Mouse (Mus musculus) cerebellum, adult 2 months (tissue): ENCODE data around the gene Recql5. TPM values are rescaled to one million over a fixed set of nuclear protein-coding genes. Genes with fewer than 3 reads are reported as not detected.

ENCODE experiments used
- DNase-seq, 2 experiments: peaks; one replicate each; pipeline ENCODE4 v3.0.0; 2021
- H3K27ac ChIP-seq: fragments of 200-500 bp; 2 replicates; pipeline ENCODE4 v1.5.1; 2012; ENCODE audit warnings: low read length, control low read depth, inconsistent platforms; ENCODE audit not compliant: insufficient read depth
- H3K27me3 ChIP-seq: fragments of 200-500 bp; 2 replicates; pipeline ENCODE4 v1.6.1; 2012; ENCODE audit warnings: inconsistent platforms, mild to moderate bottlenecking, low read length, moderate library complexity; ENCODE audit not compliant: control insufficient read depth, insufficient read depth
- H3K4me1 ChIP-seq: fragments of 200-500 bp; 2 replicates; pipeline ENCODE4 v1.6.1; 2011; ENCODE audit warnings: low read length; ENCODE audit not compliant: control insufficient read depth, insufficient read depth
- H3K4me3 ChIP-seq: fragments of 200-500 bp; replicated peaks from 2 replicates; pipeline ENCODE3; 2011; ENCODE audit warnings: mild to moderate bottlenecking, low read depth, low read length, control low read depth; ENCODE audit not compliant: insufficient read depth
- CTCF ChIP-seq: fragments of 200-500 bp; IDR thresholded peaks from 2 replicates; pipeline ENCODE4 v1.5.1; 2011; ENCODE audit warnings: low read depth, mild to moderate bottlenecking, control low read depth, low read length, moderate library complexity, borderline replicate concordance; ENCODE audit not compliant: insufficient read depth
- POLR2A ChIP-seq: fragments of 200-500 bp; IDR thresholded peaks from 2 replicates; pipeline ENCODE4 v1.6.1; 2011; ENCODE audit warnings: low read length, control low read depth, borderline replicate concordance; ENCODE audit not compliant: insufficient read depth
- WGBS: fragments of 180-500 bp; shearing (Covaris S2); methylation state at CpG from one replicate; pipeline ENCODE4 v1.1.7; 2018; 5-methylcytosine and 5-hydroxymethylcytosine counted together
- polyA plus RNA-seq: library from polyadenylated mRNA; depleted of rRNA; stranded (reverse); fragments of >200 nt; gene quantifications from 2 replicates; pipeline ENCODE4 v1.2.3, GENCODE M21; 2012

Gene Recql5
- polyA plus RNA-seq, 1 experiment = 24.7 TPM

DNA sequence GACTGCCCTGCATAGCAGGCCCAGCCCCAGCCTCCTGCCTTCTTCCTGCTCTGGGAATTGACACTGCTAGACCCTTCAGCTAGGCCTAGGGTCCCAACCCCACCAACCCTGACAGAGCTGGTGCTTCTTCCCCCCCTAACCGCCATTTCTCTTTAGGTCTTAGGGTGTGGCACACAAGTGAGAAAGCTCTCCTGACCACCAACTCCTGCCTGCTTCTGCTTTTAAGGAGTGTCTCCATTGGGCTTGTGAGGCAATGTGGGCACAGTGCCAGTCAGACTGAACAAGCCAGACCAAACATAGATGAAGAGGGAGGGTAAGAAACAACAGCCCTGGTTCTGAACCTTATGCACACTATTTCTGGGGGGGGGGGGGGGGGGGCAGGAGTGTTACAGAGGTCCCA, 30.4 kb downstream of the Recql5 start:
- Histone ChIP-seq H3K27ac (no peak overlapping the region), H3K4me3 (no peak overlapping the region), H3K4me1 (no peaks in the 10 kb centered on the region), H3K27me3 (no peaks in the 10 kb centered on the region)
- no peak for TF ChIP-seq POLR2A
- no peak for TF ChIP-seq CTCF
- WGBS = 95% methylated on average over 1 of the region's 1 CpGs
- DNase-seq = no peak

DNA sequence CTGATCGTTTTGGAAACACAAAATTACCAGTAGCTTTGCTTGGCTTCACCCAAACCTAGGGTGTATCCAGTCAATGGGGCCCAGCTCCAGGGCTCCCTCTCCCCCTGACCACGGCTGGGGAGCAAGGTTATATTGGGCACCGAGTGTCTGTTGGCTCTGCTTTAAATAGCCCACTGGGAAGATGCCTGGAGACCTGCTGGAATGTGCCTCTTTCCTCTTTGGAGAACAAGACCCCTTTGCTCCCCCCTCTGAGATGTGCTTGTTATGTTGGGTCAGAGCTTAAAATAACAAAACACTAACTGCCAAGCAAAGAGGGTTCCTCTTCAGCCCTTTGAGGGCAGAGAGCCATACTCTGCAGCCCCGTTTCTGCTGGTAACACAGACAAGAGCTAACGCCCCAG, 31.1 kb downstream of the Recql5 start:
- TF ChIP-seq POLR2A (no peak), CTCF (no peak)
- DNase-seq = no peak
- Histone ChIP-seq H3K27me3 (no peaks in the 10 kb centered on the region), H3K4me1 (no peaks in the 10 kb centered on the region), H3K4me3 (no peak overlapping the region), H3K27ac (no peak overlapping the region)
- WGBS = 80% methylated on average over 5 of the region's 5 CpGs

- Histone ChIP-seq H3K4me1 (no peaks in the 10 kb centered on the region), H3K27ac (no peak overlapping the region), H3K4me3 (no peak overlapping the region), H3K27me3 (no peaks in the 10 kb centered on the region)
- 92% methylated on average over 9 of the region's 9 CpGs for WGBS
- TF ChIP-seq CTCF (no peak), POLR2A (no peak)
- no peak for DNase-seq
Observed at GRCm38 (mm10) chr11:115901338-115902161, 31.7 kb downstream of the Recql5 start.

DNA sequence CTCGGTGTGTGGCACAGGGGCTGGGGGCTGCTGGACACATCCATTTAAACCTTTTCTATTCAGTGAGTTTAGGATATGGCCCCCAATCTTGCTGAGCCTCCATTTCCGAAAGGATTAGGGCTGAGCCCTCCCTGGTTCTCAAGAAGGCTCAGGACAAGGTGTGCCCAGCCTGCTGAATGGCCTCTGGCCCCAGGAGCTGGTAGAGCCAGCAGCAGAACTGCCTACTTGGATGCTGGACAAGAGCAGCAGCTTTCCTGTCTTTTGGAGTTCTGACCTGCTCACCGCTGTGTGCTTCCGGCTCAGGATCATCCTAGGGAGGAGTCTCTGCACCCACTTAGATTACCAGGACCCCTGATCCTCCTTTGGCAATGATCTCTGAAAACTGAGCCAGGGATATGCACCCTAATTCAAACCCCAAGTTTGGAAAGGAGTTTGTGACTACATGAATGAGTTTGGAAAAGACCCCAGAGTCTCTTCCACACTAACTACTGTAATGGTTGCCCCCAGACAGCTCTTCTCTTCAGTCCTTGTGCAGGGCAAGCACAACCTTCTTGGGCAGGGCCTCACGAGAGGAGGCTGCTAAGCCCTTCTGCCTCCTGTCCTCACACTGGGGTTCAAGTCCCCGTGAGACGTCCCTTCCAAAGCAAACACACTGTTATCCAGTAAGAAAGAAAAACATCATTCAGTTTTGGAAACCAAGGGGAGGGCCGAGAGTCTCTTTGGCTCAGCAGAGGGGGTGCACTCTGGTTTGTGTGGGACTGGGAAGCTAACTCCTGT, 32.5 kb downstream of the Recql5 start:
- 88% methylated on average over 8 of the region's 8 CpGs for WGBS
- Histone ChIP-seq H3K4me1 (no peaks in the 10 kb centered on the region), H3K4me3 (no peak overlapping the region), H3K27ac (no peak overlapping the region), H3K27me3 (no peaks in the 10 kb centered on the region)
- TF ChIP-seq CTCF = no peak
- TF ChIP-seq POLR2A = no peak
- no peak for DNase-seq

DNA sequence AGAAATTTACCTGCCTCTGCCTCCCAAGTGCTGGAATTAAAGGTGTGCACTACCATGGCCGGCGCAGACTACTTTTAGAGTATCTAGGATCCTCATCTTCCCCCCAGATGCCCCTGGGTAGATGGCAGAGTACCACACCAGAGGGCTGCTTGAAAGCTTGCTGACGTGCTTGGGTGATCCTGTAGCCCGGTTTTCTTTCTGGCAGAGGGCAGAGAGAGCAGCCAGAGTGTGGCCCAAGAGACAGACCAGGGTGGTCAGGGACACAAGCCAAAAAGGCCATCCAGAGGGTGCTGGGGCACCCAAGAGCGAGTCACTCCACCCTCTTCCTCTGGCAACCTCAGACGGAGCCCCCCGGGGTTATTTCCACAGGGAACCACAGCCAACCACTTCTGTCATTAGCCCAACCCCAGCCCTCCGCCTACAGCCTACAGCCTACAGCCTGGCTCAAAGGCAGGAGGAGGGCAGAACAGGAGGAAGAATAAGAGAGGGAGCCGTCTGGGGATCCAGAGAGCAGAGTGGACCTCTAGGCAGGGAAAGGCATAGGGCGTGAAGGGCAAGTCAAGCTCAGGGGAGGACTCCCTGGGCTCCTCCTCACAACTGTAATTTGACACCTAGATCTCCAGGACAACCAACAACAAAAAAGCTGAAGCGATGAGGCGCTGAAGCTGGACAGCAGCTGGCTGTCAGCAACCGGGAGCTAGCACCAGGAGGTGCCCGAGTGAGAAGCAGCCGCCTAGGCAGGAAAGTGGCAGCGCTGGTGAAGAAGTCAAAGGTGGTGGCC, 33.6 kb downstream of the Recql5 start, which contains the start of gene Smim5:
Gene Smim5, plus strand, starts transcription at position 481 of the 781 bp plus-strand sequence.
- DNase-seq = no peak
- TF ChIP-seq CTCF (no peak), POLR2A (no peak)
- no peaks in the 10 kb centered on the region for H3K27me3 ChIP-seq
- no peaks in the 10 kb centered on the region for H3K4me1 ChIP-seq
- H3K27ac ChIP-seq = no peak within 1 kb of the TSS
- no peak within 1 kb of the TSS for H3K4me3 ChIP-seq
- 58% methylated on average over 16 of the region's 16 CpGs for WGBS

- 1% methylated on average over 4 of the region's 4 CpGs for WGBS
- DNase-seq = peak; percentile 73 to 87
- Histone ChIP-seq H3K27me3 (no peaks in the 10 kb centered on the region), H3K4me3 (no peak overlapping the region), H3K4me1 (no peaks in the 10 kb centered on the region), H3K27ac (no peak overlapping the region)
- TF ChIP-seq CTCF = peak; percentile 66
- TF ChIP-seq POLR2A = no peak
Observed at GRCm38 (mm10) chr11:115898886-115899285, 34.4 kb downstream of the Recql5 start.

GRCm38 (mm10) chr11:115898446-115898845, 34.8 kb downstream of the Recql5 start:
- TF ChIP-seq CTCF (no peak), POLR2A (no peak)
- Histone ChIP-seq H3K27ac (no peak overlapping the region), H3K27me3 (no peaks in the 10 kb centered on the region), H3K4me1 (no peaks in the 10 kb centered on the region), H3K4me3 (no peak overlapping the region)
- 79% methylated on average over 7 of the region's 7 CpGs for WGBS
- no peak for DNase-seq
